Mouse (Mus musculus): Measurements from ENCODE around the gene Fam3c. TPM values are rescaled to one million over a fixed set of nuclear protein-coding genes. Genes with fewer than 3 reads are reported as not detected.

Fam3c gene
- polyA plus RNA-seq (2012; rRNA removed; ENCODE audit: low replicate concordance): 2.7 and 4.4 TPM in 2 replicates

GRCm38 (mm10) chr6:22356086-22356507 is at the start of gene Fam3c:
Gene Fam3c (minus strand): TSS chr6:22356243.

GRCm38 (mm10) chr6:22288004-22288736 is 67.9 kb downstream of the Fam3c start, which contains the start of gene Wnt16:
Gene Wnt16 (plus strand): TSS chr6:22288227.

Other genes with a start within 250 kb of the Fam3c start
- 0.73 and 1.6 TPM in 2 replicates for gene Wnt16, start 68.0 kb downstream of the Fam3c start, polyA plus RNA-seq (2012; rRNA removed; ENCODE audit: low replicate concordance)

Data from mammary gland, adult 2 months (tissue).